Mouse (Mus musculus) urinary bladder, adult 2 months (tissue): ENCODE results near the gene Ubac2. TPM values are rescaled to one million over a fixed set of nuclear protein-coding genes. Genes with fewer than 3 reads are reported as not detected.

ENCODE experiments used
- DNase-seq: peaks from one replicate; pipeline ENCODE4 v3.0.0; 2022; ENCODE audit warnings: low spot score
- polyA plus RNA-seq: library from polyadenylated mRNA; depleted of rRNA; stranded (reverse); fragments of >200 nt; gene quantifications from 2 replicates; pipeline ENCODE4 v1.2.3, GENCODE M21; 2012

Ubac2 gene
- polyA plus RNA-seq, 1 experiment, result 32.3 TPM

DNA sequence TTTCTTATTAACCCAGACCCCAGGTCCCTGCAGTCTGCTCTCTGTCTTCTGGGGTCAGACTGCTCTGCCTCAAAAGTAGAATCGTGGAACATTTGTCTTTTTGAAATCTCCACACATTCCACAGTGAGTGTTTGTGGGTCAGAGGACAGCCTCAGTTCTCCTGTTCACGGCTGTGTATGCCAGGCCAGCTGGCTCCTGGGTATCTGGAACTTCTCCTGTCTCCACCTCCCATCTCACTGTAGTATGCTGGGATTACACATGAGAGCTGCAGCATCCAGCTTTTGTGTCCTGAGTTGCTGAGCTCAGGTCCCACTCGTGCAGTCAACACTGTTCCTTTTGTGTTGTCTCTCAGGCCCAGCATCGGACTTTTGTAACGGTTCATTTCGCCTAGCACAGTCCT lies 46.5 kb downstream of the Ubac2 start:
- no peak for DNase-seq

DNA sequence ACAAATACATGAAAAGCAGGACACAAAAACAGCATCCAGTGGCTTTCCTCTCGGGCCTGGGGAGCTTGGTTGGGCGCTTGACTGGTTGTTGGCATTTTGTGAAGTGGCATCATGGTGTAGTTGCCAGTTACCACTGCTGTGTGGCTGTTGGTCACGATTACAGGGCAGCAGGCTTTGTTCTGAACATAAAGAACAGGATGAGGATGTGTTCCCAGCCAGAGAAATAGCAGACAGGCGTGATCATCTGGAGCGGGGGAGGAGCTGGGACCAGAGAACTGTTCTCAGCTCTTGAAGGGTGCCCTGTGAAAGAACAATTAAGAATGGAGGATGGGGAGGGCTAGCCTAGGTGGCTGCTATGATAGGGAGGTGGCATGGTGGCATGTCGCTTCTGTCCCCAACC lies 48.5 kb downstream of the Ubac2 start:
- DNase-seq, result no peak

DNA sequence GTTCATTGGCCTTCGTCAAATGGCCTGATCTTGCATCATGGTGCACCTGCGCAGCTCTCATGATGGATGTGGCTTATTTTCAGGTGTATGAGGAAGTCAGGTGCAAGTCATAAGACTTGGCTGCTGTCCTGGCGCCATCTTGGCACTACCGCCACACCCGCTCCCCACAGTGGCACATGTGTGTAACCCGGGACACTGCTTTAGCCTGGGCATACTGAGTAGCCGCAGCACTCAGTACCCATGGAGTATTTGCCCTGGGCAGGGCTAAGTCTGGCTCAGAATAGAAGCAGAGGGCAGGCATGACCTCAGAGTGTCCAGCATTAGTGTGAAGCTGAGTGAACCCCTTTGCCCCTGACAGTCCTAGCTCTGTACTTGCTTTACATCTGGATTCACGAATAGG lies 49.0 kb downstream of the Ubac2 start:
- DNase-seq, result no peak

DNA sequence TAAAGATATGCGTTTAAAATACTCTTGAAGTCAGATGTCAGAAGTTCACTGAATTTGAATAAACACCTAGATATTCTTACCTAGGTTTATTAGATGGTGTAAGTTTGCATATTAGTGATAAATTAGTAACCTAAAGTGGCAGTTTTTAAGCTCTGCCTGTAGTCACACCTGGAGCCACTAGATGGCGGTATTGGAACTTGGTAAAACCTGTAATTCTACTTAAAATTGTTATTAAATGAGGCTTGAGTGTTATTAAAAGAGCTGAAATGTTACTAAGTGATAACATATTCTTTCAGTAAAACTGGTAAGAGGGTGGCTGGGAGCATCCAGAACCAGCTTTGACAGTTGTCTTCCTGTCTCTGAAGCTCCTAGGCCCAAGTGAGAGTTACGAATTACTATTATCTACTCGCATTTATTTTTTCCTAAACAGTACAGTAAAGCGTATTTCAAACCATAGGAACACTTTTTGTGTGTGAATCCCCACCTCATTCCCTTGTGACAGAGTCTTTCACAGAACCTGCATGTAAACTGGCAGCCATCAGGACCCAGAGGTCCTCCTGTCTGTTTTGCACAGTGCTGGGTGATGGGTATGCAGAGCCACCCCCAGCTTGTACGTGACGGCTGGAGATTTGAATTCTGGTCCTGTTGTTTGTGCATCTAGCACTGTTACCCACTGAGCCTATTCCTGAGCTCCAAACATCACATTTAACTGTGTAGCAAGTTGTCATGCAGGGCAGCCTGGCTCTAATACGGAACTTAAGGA lies 50.1 kb downstream of the Ubac2 start:
- DNase-seq, result no peak

DNA sequence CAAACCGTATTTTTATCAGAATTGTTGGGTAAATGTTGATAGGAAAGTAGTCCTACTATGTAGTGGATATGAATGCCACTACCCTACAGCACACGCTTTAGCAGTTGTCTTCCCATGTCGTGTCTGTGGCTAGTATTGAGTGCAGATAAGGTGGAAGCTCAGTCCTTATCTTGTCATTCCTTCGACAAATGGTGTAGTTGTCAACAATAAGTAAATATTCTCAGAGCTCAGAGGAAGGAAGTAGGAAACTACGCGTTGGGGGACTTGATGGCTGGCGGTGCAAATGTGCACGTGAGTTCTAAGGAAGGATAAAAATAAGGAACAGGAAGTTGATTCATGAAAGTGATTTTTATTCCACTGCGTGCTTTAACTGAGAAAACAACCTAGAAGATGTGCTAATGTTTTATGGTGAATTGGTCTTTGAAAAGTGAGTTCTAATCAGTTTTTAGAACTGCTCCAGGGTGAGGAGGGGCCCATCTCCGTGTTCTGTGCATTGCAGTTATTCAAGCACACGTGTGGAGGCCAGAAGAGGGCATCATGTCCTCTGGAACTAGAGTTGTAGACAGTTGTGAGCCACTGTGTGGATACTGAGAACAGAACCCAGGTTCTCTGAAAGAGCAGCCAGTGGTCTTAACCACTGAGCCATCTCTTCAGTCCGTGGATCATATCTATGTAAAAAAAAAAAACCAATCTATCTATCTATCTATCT lies 51.0 kb downstream of the Ubac2 start:
- DNase-seq, result no peak

DNA sequence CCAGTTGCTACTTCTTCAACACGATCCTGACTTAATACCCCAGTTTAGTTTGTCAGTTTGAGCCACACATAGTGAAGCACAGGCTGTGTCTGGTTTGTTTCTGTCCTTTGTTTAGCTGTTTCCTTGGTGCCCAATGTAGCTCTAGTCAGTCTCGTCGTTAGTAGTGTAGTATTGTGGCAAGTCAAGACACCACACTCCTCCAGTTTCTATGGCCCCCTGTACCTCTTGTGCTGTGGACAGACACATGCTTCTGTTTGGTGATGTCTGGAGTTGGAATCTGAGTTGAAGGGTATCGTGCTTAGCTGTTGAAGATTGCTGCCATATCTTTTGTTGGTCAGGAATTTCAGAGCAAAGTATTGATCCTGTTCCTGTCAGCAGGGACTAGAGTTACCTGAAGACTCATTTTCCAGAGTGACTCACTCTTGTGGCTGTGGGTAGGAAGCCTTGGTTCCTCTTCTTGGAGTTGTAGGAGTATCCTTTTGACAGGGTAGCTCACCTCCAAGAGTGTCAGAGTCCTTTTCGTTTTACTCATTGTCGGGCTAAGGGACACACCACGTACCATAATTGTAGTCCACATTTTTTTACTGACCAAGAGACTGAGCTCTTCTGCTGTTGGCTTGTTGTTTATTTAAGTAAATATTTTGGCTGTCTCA lies 52.4 kb downstream of the Ubac2 start:
- DNase-seq, result no peak

DNA sequence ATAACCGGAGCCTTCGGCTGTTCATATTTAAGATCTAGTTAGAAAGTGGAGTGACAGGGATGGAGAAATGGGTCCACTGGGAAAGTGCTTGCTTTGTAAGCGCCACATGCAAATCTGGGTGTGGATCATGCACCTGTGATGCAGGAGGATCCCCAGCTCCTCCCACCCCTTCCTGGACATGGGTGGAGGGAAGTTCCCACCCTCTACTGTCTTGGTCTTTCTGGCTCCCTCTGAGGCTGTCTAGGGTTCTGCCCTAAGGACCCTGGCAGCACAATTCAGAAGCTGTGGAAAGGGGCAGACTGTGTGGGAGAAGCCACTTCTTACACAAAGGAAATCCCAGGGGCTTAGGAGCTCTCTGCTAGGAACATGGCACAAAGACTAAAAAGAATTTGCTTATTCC lies 53.2 kb downstream of the Ubac2 start:
- no peak for DNase-seq

DNA sequence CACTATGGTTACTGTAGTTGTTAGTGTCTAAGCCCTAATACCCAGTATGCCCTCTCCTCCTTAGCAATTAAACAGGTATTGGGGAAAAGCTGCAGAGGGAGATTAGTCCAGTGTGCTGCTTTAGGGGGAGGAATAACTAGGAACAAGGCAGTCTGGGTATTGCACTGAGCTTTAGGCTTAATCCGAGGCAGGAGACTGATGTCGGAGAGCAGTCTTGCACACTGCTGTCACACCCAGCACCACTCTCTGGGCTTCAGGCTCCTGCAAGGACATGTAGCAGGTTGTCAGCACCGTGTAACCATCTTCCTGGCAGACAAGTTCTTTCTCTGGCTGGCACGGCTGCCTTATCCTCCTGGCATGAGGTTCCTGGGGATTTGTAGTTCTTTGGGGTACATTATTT lies 53.8 kb downstream of the Ubac2 start:
- DNase-seq, result no peak

DNA sequence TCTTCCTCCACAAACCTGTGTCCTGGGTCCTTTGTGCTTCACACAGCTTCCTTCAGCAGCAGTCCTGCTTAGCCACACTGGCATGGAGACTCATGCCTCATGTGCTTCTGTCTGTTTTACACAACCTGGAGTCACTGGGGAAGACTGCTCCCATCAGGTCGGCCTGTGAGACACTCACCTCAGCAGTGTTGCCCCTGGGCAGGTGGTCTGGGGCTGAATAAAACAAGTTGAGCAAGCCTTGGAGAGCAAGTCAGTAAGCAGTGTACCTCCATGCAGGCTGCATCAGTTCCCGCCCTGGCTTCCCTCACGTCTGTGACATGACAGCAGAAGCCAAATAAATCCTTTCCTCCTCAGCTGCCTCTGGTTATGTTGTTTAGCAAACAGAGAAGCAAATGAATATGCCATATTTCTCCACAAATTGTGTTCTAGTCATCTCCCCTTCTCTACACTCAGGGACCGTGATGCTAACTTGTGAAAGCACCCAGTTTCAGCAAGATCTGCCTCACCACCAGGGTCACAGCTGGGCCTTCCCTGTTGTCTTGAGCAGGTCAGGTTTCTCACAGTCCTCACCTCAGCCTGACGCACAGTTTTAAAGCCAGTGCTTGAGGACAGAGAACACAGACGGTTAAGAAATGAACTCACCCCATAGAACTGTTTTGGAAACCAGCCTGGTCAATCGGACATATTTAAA lies 55.6 kb downstream of the Ubac2 start:
- no peak for DNase-seq

DNA sequence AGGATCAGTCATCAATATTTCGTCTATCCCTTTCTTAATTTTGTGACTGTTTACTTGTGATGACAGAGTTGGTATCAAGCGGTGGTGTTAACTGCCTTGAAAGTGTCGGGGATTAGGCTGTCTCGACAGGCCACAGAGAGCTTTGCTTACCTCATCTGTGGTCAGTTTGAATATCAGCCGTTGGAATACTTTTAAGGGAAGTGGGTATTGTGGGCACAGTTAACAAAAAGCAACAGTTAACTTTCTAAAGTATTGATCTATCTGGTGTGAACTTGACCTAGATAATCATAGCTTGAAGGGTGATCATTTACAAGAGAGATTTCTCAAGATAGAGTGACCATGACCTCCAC lies 56.2 kb downstream of the Ubac2 start:
- DNase-seq, result no peak

DNA sequence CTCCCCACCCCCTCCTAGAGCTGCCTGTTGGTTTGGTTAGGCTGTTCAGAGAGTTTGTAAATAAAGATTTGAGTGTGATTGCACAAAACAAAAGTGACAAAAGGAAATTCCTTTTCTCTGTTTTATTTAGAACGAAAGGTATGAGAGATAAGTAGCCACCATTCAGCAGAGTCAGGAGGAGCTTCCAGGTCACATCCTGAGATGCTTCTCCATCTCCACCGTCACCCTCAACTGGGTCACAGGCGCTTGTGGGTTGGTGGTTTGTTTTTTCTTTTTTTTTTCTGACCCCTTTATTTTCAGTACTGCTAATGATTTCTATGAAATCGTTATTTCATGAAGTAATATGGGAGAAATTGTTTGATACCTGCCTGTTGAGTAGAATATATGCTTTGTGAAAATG lies 57.9 kb downstream of the Ubac2 start:
- DNase-seq, result no peak

DNA sequence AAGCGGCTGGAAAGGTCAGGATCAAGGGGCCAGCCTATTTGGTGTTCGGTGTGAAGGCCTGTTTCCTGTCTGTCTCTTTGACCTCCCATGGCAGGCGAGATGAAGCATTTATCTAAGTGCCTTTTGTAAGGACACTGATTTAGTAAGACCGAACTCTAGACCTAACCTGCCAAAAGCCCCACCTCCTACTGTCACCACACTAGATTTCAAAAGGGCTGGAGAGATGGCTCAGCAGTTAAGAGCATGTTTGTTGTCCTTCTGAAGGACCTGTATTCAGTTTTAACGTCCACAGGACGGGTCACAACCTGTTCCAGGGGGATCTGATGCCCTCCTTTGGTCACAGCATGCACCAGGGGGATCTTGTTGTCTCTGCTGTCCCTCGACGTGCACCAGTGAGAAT lies 58.4 kb downstream of the Ubac2 start:
- no peak for DNase-seq

DNA sequence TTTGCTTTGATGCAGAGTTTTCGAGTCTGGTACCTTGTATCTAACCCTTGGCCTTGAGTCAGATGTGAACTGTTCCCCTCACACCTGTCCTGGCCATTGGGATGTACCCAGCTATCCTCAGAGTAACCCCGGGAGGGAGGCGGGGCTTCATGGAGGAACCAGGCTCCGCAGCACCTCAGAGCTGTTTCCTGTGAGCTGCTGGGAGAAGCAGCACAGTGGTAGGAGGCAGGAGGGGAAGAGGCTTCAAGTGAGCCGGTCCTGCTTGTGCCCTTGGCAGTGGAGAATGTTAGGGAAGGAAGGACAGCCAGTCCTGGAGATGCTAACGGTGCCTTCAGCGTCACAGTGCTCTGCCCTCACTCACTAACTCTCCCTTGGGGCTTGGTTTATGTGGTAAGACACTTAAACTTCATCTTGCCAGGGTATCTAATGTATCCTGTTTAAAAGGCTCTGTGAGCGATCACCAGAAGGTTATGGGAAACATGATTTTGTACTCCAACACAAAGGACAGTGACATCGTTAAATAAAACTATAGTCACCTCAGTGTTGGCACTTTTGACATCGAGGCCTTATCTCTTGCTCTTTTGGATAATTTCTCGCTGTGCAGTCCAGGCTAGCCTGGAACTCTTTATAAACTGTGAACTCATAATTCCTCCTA lies 59.3 kb downstream of the Ubac2 start:
- DNase-seq, result no peak

DNA sequence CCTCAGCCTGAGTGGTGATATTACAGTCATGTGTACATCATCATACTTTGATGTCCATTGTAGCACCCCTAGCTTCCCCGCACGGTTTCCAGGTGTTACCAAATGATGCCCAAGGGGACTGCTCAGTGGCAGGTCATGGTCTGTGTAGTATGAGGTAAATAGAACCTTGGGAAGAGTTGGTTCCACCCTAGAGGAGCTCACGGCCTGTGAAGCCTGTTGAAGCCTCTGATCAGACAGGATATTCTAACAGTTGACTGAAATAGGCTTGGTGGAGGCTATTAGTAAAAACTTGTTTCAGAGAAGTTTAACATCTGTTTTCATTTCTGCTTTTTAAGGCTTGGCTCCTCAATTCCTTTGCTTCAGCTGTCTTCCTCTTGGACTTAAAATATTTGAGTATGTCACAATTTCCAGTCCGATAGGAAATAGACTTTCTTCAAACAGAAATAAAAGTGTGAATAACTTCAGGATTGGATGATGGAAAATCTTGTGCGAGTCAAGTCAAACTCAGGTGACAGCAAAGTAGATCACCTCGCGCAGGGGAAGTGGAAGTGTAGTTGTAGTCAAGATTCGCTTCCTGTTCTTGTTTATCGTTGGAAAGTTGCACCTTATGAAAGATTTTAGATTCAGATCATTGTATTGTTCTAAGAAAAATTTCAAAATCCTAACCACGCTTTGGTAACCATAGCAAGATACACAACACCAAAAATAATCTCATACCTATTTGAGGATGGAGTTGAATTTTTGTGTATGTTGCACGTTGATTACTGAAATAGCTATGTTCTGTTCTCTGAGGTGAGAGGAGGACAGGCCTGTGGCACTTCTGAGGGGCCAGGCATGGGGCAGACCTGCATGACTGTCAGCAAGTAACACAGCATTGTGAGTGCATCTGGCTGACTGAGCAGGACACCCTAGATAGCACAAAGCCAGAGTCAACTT lies 60.1 kb downstream of the Ubac2 start:
- DNase-seq, result no peak

DNA sequence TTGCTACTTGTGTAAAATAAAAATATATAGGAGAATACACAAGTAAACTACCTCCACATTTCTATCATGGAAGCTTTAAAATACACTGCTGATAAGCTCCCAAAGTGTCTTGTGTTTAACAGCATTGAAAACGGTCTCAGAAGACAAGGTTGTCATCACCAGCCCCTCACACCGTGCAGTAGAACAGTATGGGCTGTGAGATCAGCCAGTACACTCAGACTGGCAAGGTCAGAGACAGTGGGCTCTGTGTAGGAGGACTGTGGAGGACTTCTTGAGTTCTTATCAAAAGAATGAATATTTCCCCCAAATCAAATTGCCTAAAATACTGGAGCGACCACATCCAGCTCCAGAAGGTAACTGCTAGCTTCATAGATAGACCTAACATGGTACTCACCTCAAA lies 61.2 kb downstream of the Ubac2 start:
- no peak for DNase-seq

DNA sequence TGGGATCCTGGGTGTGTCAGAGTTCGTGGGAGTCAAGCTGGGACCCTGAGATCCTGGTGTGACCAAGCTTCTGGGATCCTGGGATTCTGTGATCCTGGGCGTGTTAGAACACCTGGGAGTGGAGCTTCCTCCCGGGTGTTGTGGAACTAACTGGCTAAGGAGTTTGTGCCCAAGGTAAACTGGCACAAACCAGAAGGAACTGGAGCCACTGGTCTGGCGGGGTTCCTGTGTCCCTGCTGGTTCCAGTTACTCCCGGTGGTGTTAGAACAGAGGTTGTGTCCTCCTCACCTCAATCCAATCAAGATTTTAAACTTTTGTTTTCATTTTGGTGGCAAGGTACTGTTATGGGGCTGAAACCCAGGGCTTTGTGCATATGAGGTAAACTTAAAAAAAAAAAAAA lies 67.7 kb downstream of the Ubac2 start:
- DNase-seq, result no peak

DNA sequence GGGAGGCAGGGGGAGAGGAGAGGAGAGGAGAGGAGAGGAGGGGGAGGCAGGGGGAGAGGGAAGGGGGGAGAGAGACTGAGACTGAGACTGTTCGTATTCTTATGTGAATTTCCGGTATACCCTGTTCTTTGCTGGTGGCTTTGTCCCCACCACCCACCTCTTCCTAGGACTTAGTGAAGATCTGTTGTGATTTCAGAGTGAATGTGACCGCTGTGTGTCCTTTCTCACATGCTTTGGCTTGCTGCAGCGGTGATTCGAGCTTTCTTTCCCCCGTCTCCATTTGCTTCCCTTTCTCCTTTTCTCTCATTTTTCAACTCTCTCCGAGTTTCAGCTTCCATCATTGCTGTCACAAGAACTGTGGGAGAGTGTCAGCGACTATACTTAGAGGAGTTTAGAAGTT lies 68.3 kb downstream of the Ubac2 start:
- DNase-seq, result no peak

DNA sequence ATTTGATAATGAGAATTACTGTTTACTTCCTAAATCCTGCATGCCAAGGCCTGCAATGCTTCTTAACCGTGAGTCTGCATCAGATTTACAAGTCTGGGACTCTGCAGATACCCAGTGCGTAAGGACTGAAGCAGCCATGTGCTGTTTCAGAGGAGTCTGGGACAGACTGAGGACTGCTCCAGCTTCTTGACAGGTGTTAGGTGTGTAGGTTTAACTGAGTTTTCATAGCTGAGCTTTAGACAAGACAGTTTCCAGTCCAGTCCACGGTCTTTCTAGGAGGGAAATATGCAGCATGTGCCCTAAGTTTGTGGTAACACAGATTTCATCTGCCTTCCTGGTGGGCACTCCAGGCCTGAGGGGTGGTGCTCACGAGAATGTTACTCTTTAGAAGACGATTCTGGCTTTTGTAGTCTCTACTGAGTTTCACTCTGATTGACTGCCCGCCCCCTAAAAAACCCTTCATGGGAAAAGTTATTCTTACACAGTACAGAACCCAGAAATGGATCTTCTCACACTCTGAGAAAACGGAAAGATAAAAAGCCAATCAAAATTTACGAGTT lies 68.9 kb downstream of the Ubac2 start:
- DNase-seq, result no peak

DNA sequence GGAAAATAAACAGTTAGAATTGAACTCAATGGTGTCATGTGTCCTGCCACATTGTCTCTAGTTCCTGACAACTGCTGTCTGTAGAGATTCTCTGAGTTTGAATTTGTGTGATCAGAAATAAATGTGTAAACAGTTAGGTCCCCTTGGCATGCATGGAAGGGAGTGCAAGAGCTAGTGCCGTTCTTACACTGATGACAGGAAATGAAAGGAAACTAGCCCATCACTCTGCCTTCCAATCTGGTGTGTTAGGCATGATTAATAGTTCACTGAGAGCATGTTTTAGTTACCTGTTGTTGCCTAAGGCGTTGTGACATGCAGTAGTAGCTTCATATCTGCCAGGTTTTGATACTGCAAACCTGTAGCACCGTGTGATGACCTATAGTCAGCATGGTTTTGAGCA lies 69.5 kb downstream of the Ubac2 start:
- DNase-seq, result no peak

DNA sequence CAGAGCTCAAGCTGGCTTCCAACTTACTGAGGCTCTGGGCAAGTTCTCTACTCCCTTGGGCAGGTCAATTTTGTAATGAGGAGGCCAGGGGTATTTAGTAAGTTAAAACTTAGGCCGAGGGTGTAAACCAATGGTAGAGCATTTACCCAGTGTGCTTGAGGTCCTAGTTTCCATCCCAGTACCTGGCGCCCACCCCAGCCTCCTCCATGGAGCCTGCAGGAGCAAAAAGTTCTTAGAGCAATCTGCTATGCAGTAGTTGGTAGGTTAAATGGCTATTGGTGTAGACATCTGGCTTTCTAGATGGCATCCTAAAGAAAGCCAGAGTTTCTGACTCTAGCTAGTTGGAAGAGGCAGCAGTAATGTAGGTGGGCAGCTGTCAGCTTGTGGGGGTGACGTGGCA lies 71.0 kb downstream of the Ubac2 start:
- DNase-seq, result no peak

DNA sequence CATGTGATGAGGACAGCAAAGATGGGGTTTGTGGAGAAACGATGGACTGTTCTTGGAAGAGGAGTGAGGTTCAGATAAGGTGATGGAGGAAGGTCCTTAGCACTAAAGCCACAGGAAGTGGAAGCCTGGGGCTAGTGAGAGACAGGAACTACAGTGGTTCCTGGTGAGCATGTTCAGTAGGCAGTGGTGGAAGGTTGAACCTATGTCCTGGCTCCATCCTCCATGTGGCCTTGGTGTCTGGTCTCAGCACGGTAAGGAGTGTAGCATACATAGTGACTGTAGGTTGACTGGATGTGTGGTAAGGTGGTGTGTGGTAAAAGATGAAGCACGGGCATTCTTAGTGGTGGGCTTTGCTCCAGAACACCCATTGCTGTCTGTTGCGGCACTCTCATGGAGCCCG lies 71.5 kb downstream of the Ubac2 start:
- DNase-seq, result no peak
